Mouse (Mus musculus) heart, adult 2 months (tissue): ENCODE results near the gene Aagab.

ENCODE experiments used
- CTCF ChIP-seq: fragments of 200-600 bp; IDR thresholded peaks from 2 replicates; pipeline ENCODE4 v1.8.1; 2022; ENCODE audit warnings: antibody characterized with exemption, mild to moderate bottlenecking, moderate library complexity
- POLR2A ChIP-seq: fragments of 200-500 bp; IDR thresholded peaks from 2 replicates; pipeline ENCODE4 v1.6.1; 2011; ENCODE audit warnings: mild to moderate bottlenecking, low read depth, low read length, control low read depth; ENCODE audit not compliant: insufficient read depth

DNA sequence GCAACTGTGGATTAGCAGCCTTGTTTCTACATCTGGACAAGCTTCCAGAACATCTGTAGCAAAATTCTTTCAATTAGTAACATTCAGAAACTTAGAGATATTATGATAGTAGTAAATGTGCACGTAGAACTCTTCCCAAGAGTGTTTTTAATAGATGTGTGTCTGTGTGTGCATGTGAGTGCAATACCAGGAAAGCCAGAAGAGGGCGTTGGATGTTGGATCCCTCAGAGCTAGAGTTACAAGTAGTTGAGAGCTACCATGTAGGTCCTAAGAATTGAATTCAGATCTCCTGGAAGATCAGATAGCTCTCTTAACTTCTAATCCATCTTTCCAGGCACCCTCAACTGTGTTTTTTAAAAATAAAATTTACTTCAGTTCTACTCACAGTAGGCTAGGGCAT is 4.1 kb downstream of the Aagab start:
- TF ChIP-seq CTCF: peak; percentile 34
- no peak for TF ChIP-seq POLR2A
